20 mouse cellular contexts compared by ENCODE assay signal in the genomic region with DNA sequence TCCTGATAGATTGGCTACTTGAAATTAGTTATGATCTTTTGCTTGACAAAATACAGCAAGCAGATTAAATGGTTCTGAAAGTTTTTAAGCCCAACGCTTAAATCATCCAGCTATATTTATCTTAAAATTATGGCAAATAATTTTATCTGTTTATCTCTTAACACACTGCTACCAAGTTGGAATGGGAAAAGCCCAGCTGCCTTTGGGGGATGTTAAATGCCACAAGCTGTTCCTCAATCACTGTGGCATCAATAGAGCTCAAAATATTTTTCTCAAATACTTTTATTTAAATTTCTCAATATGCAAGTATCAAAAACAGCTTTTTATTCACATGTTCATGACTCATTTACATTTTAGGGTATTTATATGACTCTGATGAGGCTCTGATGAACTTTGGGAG. TPM values are rescaled to one million over a fixed set of nuclear protein-coding genes. Genes with fewer than 3 reads are reported as not detected.
A peak's percentile ranks its signal among the peaks of the same experiment; 100 is the strongest.
DNase-seq lines count a peak whose midpoint lies in the region; ATAC-seq and TF ChIP-seq lines count a peak whose summit lies in the region.
"Had no signal": no experiment of that assay in that cellular context is flagged by ENCODE, and none has a peak within 500 bp of the region (broad histone marks: within the 10 kb centered on the region; RNA-seq: fewer than 3 reads in every experiment).

No protein-coding gene starts in this region.

- no peak for TF ChIP-seq CTCF in layer of hippocampus, adult 2 months (conservative IDR thresholded peaks at IDR 0.05)
- no peak for TF ChIP-seq CTCF in stomach, postnatal 0 days (IDR thresholded peaks at IDR 0.05; ENCODE audit: low read depth)

- no peaks in the 10 kb centered on the region for H3K9me3 ChIP-seq in stomach, postnatal 0 days (ENCODE audit: control insufficient read depth, low read length)
- H3K9me3 ChIP-seq: embryonic facial prominence, embryonic 10.5 days; embryonic facial prominence, embryonic 12.5 days; forebrain, embryonic 13.5 days; forebrain, embryonic 15.5 days had no signal

- H3K9ac ChIP-seq in stomach, postnatal 0 days (ENCODE audit: low read length): no peak overlapping the region
- H3K9ac ChIP-seq: embryonic facial prominence, embryonic 12.5 days; forebrain, embryonic 13.5 days; forebrain, embryonic 15.5 days had no signal

- TF ChIP-seq EP300 in stomach, postnatal 0 days (optimal IDR thresholded peaks at IDR 0.05): no peak

- H3K4me2 ChIP-seq in stomach, postnatal 0 days (replicated peaks; ENCODE audit: low read depth): no peak overlapping the region
- H3K4me2 ChIP-seq: embryonic facial prominence, embryonic 12.5 days; forebrain, embryonic 13.5 days; forebrain, embryonic 15.5 days had no signal

- no peak overlapping the region for H3K4me3 ChIP-seq in layer of hippocampus, adult 2 months
- no peak overlapping the region for H3K4me3 ChIP-seq in stomach, postnatal 0 days (ENCODE audit: low read depth, low read length)
- H3K4me3 ChIP-seq: embryonic facial prominence, embryonic 10.5 days; embryonic facial prominence, embryonic 12.5 days; forebrain, embryonic 13.5 days; forebrain, embryonic 15.5 days had no signal

- H3K27me3 ChIP-seq in stomach, postnatal 0 days (ENCODE audit: control insufficient read depth, insufficient read depth, low read length): no peaks in the 10 kb centered on the region
- H3K27me3 ChIP-seq: embryonic facial prominence, embryonic 12.5 days; forebrain, embryonic 13.5 days; forebrain, embryonic 15.5 days had no signal

- no peaks in the 10 kb centered on the region for H3K4me1 ChIP-seq in stomach, postnatal 0 days (replicated peaks; ENCODE audit: control insufficient read depth, insufficient read depth)
- H3K4me1 ChIP-seq: embryonic facial prominence, embryonic 12.5 days had no signal

- ATAC-seq in stomach, postnatal 0 days (ENCODE audit: low FRiP score, low TSS enrichment): no peak
- ATAC-seq: forebrain, embryonic 13.5 days; forebrain, embryonic 15.5 days had no signal

- no peaks in the 10 kb centered on the region for H3K36me3 ChIP-seq in stomach, postnatal 0 days (ENCODE audit: control insufficient read depth, insufficient read depth, low read length)
- H3K36me3 ChIP-seq: embryonic facial prominence, embryonic 10.5 days; embryonic facial prominence, embryonic 12.5 days; forebrain, embryonic 15.5 days had no signal

- DNase-seq in layer of hippocampus, adult 18-20 months (ENCODE audit: low spot score in 2 of 2): peak; percentile 62 to 86
- no peak for DNase-seq in layer of hippocampus, postnatal 10 days (ENCODE audit: low spot score in 2 of 2)
- DNase-seq in layer of hippocampus, adult 2 months (ENCODE audit: low spot score in 2 of 2): peak; percentile 62 to 81
- peak; percentile 66 for DNase-seq in layer of hippocampus, adult 9-11 months
- DNase-seq in thymus, postnatal 10 days (ENCODE audit: low spot score in 2 of 2): no peak
- DNase-seq in frontal cortex, postnatal 25 days (ENCODE audit: low spot score in 2 of 2): no peak
- no peak for DNase-seq in stomach, postnatal 0 days (ENCODE audit: low spot score)
- DNase-seq: adrenal gland, adult 2 months; adrenal gland, postnatal 10 days; adrenal gland, postnatal 25 days; cerebellum, adult 11-12 months; cerebellum, adult 2 months; cerebellum, adult 9-10 months; cerebellum, postnatal 10 days; cerebellum, postnatal 25 days had no signal

- no peak overlapping the region for H3K27ac ChIP-seq in layer of hippocampus, adult 2 months
- no peak overlapping the region for H3K27ac ChIP-seq in stomach, postnatal 0 days (replicated peaks)
- H3K27ac ChIP-seq: embryonic facial prominence, embryonic 10.5 days; embryonic facial prominence, embryonic 12.5 days; forebrain, embryonic 13.5 days; forebrain, embryonic 15.5 days had no signal

- 68% methylated on average over 1 of the region's 1 CpGs for WGBS in stomach, postnatal 0 days

RNA-seq across cellular contexts. Expression of gene Rnf217, which starts 5.1 kb away (rescaled TPM):
- total RNA-seq in layer of hippocampus, adult 18-20 months (2021): 1 to 10 TPM; 6.9 to 7.0 TPM
- 1 to 10 TPM; 8.3 to 8.8 TPM for total RNA-seq in layer of hippocampus, postnatal 10 days (2021)
- total RNA-seq in layer of hippocampus, adult 2 months (2021): 1 to 10 TPM; 6.7 to 6.9 TPM
- polyA plus RNA-seq in stomach, postnatal 0 days (2015; fragmentation: Nextera tagmentation; extraction: Ambion mirVana): 1.1 and 1.2 TPM in 2 replicates
- total RNA-seq: MEL had no signal

Comparison
In these comparisons a context has a peak if more than half of its experiments do, and no peak if none do; other contexts are left out.
1. DNase-seq: peak in layer of hippocampus, adult 18-20 months (2 of 2), layer of hippocampus, adult 2 months (2 of 2) and layer of hippocampus, adult 9-11 months (single experiment); none in layer of hippocampus, postnatal 10 days (0 of 2), thymus, postnatal 10 days (0 of 2), frontal cortex, postnatal 25 days (0 of 2) and stomach, postnatal 0 days (single experiment).